Mouse (Mus musculus) olfactory bulb, adult 2 months (tissue): ENCODE results near the gene Fmn2.

Experiments
- CTCF ChIP-seq: fragments of 200-500 bp; IDR thresholded peaks from 2 replicates; pipeline ENCODE4 v1.5.1; 2012; ENCODE audit warnings: low read depth, mild to moderate bottlenecking, low read length, moderate library complexity; ENCODE audit not compliant: insufficient read depth
- POLR2A ChIP-seq: fragments of 200-500 bp; IDR thresholded peaks from 2 replicates; pipeline ENCODE4 v1.6.1; 2012; ENCODE audit warnings: mild to moderate bottlenecking, low read depth, low read length, moderate library complexity; ENCODE audit not compliant: insufficient read depth

GRCm38 (mm10) chr1:174643431-174644010 lies 141.9 kb downstream of the Fmn2 start:
- TF ChIP-seq CTCF, result no peak
- no peak for TF ChIP-seq POLR2A
